Mouse (Mus musculus) right cerebral cortex, postnatal 4 days (tissue): ENCODE results near the gene Fam187b.

Source experiments
- DNase-seq: peaks from one replicate; pipeline ENCODE4 v3.0.0-alpha.2; 2022

The Fam187b gene

GRCm38 (mm10) chr7:31017104-31017901 is 43.7 kb downstream of the Fam187b start:
- DNase-seq = no peak

GRCm38 (mm10) chr7:31028609-31029008 is 55.0 kb downstream of the Fam187b start:
- no peak for DNase-seq

GRCm38 (mm10) chr7:31030717-31031116 is 57.1 kb downstream of the Fam187b start:
- no peak for DNase-seq

- DNase-seq = no peak
Measured at GRCm38 (mm10) chr7:31031731-31032130, 58.1 kb downstream of the Fam187b start.

GRCm38 (mm10) chr7:31033409-31034165 is 60.0 kb downstream of the Fam187b start:
- no peak for DNase-seq

- no peak for DNase-seq
Measured at GRCm38 (mm10) chr7:31034789-31035188, 61.2 kb downstream of the Fam187b start.

- DNase-seq = no peak
Measured at GRCm38 (mm10) chr7:31035291-31035690, 61.7 kb downstream of the Fam187b start.

GRCm38 (mm10) chr7:31036917-31037316 is 63.3 kb downstream of the Fam187b start:
- no peak for DNase-seq

- DNase-seq = no peak
Measured at GRCm38 (mm10) chr7:31037675-31038074, 64.1 kb downstream of the Fam187b start.

GRCm38 (mm10) chr7:31039011-31039410 is 65.4 kb downstream of the Fam187b start:
- DNase-seq = no peak
